Mouse (Mus musculus) adrenal gland, adult 8-10 months (tissue): ENCODE results near the gene Dll4. TPM values are rescaled to one million over a fixed set of nuclear protein-coding genes. Genes with fewer than 3 reads are reported as not detected.

ENCODE experiments used
- DNase-seq: peaks from one replicate; pipeline ENCODE4 v3.0.0; 2022
- total RNA-seq, 4 experiments: library from RNA; stranded (reverse); gene quantifications; 2 replicates each; pipeline ENCODE4 v1.2.4; 2022

Dll4 gene
- 10 to 100 TPM; 11.5 to 18.6 (median 16.2) TPM for total RNA-seq

DNA sequence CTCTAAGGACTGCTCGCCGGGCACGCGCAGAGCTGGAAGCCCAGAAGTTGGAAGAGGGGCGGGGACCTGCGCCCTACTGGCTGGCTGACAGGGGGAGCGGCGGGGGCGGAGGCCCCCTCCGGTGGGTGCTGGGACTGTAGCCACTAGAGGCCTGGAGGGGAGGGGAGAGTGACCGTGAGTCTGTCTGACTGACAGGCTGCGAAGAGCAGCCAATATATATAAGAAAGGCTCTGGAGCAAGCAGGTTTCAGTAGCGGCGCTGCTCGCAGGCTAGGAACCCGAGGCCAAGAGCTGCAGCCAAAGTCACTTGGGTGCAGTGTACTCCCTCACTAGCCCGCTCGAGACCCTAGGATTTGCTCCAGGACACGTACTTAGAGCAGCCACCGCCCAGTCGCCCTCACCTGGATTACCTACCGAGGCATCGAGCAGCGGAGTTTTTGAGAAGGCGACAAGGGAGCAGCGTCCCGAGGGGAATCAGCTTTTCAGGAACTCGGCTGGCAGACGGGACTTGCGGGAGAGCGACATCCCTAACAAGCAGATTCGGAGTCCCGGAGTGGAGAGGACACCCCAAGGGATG lies at the start of gene Dll4:
Gene Dll4, plus strand, starts transcription at position 217 of the 576 bp plus-strand sequence.
- DNase-seq: no peak

DNA sequence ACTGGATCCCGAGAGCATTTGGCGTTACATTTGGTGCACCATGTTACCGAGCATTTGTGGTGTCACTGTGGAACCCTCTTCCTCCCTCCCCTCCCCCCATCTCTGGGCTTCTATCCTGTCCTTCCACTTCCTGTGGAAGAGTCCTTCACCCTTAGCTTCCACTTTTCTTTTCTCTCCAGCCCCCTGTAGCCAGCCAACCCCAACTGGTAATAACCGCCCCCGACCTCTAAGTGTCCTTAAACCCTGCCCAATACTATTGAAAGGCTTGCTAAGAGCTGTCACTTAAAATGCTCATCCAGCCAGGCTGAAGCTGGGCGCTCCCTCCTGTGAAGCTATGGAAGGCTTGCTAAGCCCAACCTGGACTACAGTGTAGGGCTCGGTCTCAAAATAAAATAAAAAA lies 48.7 kb upstream of the Dll4 start:
- no peak for DNase-seq

DNA sequence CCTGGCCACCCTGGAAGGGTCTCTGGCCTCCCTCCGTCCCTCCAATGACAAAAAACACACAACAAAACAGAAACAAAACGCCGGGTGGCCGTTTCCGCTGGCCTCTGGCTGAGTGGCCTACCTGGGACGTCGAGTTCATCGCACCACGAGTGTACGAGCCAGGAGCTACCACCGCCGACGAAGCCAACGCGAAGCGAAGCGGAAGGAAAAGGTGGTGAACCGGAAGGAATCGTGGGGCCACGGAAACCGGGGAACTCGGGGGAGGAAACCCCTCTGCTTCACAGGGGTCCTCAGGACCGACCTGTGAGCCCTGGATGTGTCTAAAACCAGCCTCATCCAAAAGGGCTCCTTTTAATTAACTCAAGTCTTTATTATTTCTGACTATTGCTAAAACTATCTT lies 47.8 kb upstream of the Dll4 start:
- no peak for DNase-seq

GRCm38 (mm10) chr2:119281899-119282565 lies 43.6 kb upstream of the Dll4 start:
- DNase-seq: no peak

- no peak for DNase-seq
These were observed 38.2 kb upstream of the Dll4 start for GRCm38 (mm10) chr2:119287372-119287771.

DNA sequence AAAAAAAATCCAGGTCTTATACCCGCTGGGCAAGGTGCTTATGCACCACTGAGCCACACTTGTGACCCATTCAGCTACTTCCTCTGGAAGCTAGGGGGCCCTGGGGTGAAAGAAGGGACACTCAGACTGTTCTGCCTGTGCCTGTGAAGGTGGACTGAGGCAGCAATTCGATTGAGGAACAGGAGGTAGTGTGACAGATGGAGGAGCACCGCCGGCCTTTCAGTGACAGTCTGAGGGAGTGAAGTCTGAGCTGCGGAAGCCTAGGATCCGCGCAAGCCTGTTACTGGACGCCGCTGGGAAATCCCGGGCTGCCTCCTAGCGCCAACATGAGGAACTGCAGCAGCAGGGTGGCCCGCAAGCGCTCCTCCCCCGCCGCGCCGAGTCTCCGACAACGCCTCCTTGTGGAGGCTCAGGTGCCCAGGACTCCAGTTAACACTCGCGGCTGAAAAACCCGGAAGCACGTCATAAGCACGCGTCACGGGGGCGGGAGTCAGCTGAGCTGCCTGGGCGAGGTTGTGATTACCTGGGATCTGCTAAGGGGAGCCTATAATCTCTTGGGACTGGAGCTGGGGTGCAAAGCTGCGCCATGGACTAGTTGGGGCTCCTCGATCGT lies 37.2 kb upstream of the Dll4 start, which contains the start of gene Vps18:
Gene Vps18, plus strand, starts transcription at position 471 of the 613 bp plus-strand sequence.
- peak; percentile 96 for DNase-seq

DNA sequence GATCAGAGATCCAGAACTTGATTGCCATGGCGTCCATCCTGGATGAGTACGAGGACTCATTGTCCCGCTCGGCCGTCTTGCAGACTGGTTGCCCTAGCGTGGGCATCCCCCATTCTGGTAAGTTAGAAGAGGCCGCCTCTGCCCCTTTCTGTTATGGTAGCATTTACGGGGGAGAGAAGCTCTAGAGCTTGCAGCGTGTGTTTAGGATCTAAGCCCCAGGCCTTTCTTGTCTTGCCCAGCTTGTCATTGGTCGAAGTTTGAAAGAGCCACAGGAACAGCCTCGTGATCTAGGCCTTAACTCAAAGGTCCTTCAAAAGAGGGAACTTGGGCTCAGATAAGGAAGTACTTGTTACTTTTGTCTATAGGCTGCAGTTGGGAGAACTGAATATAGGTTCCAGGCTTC lies 36.6 kb upstream of the Dll4 start:
- DNase-seq: no peak

- no peak for DNase-seq
These were observed 33.3 kb upstream of the Dll4 start for GRCm38 (mm10) chr2:119292281-119292680.

GRCm38 (mm10) chr2:119292852-119293251 lies 32.7 kb upstream of the Dll4 start:
- no peak for DNase-seq

DNA sequence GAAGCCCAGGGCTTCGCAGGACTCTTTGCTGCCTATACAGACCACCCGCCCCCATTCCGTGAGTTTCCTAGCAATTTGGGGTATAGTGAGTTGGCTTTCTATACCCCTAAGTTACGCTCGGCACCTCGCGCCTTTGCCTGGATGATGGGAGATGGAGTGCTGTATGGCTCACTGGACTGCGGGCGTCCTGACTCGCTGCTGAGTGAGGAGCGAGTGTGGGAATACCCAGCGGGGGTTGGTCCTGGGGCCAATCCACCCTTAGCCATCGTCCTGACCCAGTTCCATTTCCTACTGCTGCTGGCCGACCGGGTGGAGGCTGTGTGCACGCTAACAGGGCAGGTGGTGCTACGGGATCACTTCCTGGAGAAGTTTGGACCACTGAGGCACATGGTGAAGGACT lies 32.3 kb upstream of the Dll4 start:
- DNase-seq: no peak

- DNase-seq: no peak
These were observed 31.7 kb upstream of the Dll4 start for GRCm38 (mm10) chr2:119293776-119294390.

GRCm38 (mm10) chr2:119294411-119294810 lies 31.2 kb upstream of the Dll4 start:
- DNase-seq: no peak

- no peak for DNase-seq
These were observed 28.8 kb upstream of the Dll4 start for GRCm38 (mm10) chr2:119296756-119297155.

GRCm38 (mm10) chr2:119297506-119297905 lies 28.1 kb upstream of the Dll4 start:
- DNase-seq: no peak

GRCm38 (mm10) chr2:119298330-119298729 lies 27.3 kb upstream of the Dll4 start:
- DNase-seq: no peak

DNA sequence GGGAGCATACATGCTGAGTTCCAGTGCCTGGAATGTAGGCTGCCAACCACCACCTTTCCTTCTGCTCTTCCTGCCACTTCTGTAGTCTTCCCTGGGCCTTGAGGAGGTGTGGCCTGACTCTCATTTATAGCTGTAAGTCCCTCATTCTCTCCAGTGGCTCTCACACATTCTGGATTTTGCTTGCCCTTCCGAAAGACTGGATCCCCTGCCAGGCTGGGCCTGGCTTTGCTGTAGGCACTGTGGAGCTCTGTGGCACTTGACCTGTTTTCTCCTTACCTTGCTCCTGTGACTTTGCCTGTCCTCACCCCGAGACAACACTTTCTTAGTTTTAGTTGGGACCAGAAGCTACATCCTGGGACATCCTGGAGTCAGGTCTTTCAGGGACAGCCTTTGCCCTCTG lies 26.7 kb upstream of the Dll4 start:
- no peak for DNase-seq

DNA sequence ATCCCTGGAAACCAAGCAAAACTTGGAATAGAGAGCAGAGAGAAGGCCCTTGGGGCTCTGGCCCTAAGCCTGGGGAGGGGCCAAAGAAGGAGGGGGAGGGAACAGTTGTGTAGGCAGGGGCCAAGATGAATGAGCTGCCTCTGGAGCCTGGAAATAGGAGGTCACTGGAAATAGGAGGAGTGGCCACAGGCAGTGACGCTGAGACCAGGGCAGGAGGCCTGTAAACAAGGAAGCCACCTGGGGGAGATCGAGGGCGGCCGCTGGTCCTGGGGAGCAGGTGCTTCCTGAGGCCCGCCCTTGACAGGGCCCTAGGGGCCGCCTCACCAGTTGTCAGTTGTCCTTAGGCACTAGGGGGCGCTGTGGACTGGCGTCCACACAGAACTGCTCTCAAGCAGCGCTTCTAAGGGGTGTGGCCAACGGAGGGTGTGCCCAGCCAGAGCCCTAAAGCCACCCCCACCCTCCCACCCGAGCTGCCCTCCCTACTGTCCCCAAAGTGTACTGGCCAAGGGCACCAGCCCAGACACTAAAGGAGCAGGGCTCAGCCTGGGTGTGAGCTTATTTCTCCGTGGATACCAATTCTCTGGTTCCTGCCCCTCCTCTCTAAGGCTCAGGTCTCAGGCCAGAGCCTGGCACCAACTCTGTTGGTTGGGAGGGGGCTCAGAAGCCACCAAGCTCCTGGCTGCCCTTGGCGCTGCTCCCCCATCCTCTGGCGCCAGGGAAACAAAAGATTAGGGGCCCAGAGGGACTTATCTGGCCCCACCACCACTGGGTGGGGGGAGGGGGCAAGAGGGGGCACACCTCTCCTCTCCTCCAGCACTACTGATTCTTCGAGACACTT lies 25.4 kb upstream of the Dll4 start:
- DNase-seq: peak; percentile 76

DNA sequence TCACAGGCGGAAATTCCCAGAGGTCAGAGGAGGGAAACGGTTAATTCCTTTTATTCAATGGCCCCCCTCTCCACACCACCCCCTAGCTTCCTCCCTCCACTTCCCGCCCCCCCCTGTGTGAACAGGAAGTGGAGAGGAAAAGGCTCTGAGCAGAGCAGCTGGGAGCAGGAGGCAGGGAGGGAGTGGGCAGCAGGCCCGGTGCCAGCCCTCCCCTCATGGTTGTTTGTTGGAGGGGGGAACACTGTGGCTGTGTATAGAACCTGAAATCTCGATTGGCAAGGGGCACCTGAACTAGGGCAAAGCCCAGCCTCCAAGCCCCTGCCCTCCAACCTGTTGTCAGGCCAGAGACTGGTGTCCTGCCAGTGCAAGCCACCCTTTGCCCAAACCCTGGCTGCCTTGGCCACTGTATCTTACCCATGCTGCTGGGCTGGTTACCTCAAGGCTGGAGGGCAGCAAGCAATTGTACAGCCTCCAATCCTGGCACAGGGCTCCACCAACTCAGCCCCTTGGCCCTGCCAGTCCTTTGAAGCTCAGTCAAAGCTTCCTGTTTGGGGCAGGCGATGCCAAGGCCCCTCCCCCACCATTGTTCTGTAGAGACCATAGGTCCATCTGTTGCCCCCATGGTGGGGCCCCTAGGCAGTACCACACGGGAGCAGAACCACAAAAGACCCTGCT lies 24.6 kb upstream of the Dll4 start:
- DNase-seq: peak; percentile 52

- DNase-seq: peak; percentile 51
These were observed 22.7 kb upstream of the Dll4 start for GRCm38 (mm10) chr2:119302876-119303275.

GRCm38 (mm10) chr2:119304391-119304790 lies 21.2 kb upstream of the Dll4 start:
- no peak for DNase-seq

DNA sequence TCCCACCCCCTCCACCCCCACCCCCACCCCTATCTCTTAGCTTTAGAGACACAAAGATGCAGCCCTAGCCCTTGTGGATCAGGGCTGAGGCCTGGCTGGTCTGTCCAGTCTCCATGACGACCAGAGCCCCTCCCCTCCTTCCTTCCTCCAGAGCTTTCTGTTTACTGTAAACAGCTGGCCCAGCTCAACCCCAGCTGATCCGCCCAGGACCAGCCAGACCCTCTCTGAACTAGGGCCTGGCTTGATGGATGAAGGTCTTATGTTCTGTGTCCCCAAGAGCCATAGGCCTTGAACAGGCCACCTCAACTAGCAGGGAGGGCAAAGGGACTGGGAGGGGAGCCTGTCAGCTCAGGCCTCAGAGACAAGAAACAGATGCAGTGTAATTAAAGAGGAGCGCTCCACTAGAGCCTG lies 20.8 kb upstream of the Dll4 start:
- no peak for DNase-seq

DNA sequence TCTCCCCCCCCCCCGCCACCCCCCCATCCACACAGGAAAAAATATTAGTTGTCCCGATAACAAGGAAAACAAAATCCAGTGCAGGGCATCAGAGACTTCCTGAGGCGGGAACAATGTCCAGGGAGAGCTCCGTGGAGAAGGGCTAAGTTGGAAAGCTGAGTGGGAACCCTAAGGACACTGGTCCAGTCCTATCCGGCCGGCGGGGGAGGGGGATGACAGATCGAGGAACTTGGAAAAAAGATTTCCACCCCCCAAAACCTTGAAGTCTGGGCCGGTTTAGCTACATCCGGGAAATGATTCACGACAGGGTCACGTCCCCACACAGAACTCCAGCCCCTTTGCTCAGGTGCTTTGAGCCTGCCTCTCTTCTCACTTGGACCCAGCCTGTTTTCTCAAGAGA lies 14.0 kb upstream of the Dll4 start:
- DNase-seq: no peak
